Mouse (Mus musculus): ENCODE results near the gene Tapbp. TPM values are rescaled to one million over a fixed set of nuclear protein-coding genes. Genes with fewer than 3 reads are reported as not detected.

Tapbp gene
- 33.7 TPM for polyA plus RNA-seq (2014; fragmentation: Illumina TruSeq; extraction: RNeasy Lipid Tissue Mini Kit (QIAGEN cat#74804))

DNA sequence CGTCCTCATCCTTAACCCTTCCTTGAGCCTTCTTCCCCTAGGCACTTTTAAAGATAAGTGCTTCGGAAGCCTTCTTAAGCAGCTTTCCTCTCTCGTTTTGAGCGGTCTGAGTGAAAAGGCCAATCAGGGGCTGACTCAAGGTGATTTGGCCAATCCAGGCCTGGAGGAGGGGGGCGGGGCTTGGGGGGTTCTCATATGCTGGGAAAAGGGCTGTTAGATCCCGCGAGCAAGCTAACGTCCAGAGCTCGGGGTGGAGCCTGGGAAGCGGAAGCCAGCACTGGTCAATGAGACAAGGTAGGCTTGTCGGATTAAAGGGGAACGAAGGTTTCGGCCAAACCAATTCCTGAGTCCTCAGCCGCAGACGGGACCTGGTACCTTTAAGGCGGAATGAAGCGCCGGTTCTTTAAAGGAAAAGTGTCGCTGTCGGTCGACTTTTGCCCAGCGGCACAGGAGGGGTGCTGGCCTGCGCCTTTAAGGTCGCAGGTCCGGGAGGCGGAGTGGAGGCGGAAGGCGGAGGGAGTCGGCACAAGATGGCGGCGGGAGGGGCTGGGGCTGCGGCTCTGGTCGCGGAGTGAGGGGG lies at the start of gene Tapbp, which contains the start of gene Zbtb22:
TSS of gene Tapbp (plus strand) at position 229 of the 580 bp plus-strand sequence.
TSS of gene Zbtb22 (plus strand) at position 234 of the 580 bp plus-strand sequence.

DNA sequence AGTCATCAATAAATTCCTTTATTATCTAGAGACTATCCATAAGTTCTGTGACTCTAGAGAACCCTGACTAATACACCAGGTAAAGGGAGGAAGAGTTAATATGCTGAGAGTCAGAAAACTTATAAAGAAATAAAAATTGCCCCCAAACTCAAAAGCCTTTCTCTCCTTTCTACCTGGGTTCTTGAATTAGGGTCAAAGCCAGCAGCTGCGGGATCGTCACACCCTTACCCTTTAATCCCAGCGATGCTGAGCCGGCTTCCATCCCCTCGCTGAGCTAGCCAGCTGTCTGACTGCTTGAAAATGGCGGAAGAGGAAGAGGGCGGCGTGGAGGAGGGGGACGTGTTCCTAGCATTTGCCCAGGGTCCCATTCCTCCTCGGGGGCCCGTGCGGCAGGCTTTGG lies 42.2 kb upstream of the Tapbp start, which contains the start of gene Gm7029:
TSS of gene Gm7029 (plus strand) at position 301 of the 400 bp plus-strand sequence.

DNA sequence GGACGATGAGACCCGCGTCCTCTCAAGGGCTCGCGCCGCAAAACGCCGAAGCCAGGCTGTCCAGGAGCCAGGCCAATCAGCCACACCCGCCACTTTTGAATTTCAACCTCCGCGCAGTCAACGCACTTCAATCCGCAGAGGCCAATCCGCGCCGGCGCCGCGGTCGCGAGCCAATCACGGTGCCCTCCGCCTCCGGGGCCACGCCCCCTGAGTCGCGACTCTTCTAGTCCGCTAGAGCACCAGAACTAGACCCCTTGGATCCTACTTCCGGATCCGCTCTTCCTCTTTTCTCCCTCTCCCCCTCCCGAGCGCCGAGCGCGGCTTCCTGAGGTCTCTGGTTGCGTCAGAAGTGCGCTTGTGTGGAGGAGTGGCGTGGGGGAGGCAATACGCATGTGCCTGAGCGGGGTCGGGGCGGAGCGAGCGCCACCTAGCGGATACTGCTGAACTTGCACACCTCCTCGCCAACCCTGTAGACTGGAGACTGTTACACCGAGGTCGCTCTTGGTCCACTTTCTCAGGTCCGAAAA lies 25.1 kb upstream of the Tapbp start, which contains the start of gene Kifc1:
TSS of gene Kifc1 (minus strand) at position 129 of the 527 bp plus-strand sequence.

DNA sequence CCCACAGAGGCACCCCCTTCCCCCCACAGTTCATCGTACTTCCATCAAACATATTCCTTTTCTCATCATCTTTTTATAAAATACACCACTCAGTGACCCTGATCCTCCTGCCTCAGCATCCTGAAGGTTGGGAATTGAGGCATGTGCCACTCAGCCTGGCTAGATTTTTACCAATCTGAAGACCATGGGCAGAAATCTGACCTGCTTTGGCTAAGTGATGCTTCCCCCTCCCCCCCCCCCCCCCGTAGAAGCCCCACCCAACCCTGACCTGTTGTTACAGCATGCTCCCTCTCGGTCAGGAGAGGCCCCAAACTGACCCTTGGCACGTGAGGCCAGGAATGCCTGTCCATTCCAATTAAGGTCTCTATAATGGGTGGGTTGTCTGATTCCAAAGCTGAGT lies 10.9 kb upstream of the Tapbp start, which contains the start of gene Platr17:
TSS of gene Platr17 (plus strand) at position 301 of the 400 bp plus-strand sequence.

DNA sequence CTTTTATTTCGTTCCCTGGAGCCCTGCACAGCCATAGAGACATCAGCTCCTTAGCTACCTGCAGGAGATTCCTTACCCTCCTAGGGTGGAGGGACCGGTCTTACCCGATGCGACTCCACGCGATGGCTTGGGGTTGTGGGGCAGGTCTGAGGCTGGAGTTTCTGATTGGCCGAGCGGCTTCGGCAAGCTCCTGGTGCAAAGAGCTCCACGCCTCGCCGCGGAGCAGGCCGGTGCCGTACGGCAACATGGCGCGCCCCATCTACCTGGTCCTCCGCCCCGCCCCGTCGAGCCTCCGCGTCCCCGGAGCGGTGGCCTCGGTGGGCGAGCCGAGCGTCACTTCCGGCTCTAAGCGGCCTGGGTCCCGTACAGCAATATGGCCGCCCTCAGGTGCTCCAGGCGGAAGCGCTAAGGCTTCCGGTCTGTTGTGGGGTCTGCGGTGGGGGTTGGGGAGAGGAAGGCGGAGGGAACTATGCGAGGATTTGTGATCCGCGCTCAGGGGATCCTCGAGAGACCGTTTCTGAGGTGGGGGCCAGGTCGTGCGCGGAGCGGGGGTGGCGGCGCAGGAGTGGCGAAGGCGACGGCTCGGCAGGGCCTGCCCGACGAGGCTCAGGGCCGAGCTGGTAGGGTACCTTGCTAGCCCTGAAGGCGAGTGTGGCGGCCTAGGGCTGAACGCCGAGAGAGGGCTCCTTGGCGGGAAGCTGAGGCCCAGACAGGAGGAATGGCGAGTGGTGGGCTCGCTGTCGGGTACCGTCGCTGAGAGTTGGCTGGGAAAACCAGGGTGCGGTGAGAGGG lies 6.4 kb upstream of the Tapbp start, which contains the start of gene Daxx:
TSS of gene Daxx (plus strand) at position 338 of the 792 bp plus-strand sequence.

DNA sequence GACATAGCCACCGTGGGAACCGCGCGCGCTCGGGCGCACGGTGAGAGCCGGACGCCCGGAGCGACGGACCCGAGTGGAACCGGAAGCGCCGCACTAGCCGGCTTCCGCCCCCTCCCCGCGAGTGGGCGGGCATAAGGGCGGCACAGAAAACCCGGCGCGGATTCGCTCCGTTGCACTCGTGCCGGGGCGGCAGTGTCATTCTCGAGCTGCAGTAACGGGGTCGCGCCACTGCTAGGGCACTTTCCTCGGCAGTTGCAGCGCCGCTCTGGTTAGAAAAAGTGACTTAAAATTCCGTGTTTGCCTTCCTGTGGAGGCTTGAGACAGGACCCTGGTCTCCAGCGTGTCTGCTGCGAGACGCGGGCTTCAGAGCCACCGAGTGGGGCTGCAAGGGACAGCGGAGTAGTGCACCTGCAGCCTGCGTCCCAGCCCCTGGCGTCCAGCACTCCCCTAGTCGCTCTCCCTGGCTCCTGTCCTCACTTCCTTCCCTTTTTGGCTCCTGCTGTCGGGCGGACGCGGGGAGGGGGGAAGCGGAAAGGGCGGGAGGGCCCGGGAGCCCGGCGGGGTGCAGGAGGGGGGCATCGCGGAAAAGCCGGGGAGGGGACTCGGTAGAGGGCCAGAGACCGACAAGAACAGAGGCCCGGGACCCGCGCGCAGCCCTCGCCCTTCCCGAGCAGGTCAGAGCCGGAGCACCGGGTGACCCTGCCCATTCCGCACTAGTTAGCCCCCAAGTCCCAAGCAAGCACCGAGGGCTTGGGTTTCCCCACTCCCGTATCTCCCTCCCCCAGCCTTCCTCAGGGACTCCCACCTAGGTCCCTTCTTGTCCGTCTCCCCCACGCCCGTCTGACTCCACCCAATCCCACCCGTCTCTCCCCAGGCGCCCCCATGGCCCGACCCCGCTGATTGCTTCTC lies 13.9 kb downstream of the Tapbp start, which contains the start of gene Rgl2:
TSS of gene Rgl2 (plus strand) at position 173 of the 909 bp plus-strand sequence.

DNA sequence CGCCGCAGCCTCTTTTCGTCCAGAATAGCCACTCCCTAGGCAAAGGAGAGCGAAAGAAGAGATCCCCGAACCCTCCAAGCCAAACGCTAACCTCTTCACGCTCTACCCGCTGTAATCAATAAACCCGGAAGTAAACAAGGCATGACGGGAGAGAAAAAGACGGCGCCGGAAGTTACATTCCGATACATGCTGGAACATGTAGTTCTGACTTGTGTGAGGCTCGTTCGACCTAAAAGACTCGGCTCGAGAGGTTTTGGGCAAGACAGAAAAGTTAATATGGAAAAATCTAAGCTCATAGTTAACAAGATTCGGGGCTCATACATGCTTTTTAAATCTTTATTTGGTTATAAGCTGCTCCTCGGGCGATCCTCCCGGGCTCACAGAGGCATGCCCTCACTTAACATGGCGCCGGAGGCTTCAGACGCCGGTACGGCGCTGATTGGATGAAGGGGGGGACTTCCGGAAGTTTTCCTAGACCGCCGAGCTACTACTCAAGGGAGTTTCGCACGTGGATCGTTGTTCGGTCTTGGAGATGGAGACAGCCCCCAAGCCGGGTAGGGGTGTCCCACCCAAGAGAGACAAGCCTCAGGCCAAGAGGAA lies 24.6 kb downstream of the Tapbp start, which contains the start of the genes Pfdn6 and Wdr46:
TSS of gene Pfdn6 (minus strand) at position 138 of the 600 bp plus-strand sequence.
TSS of gene Wdr46 (plus strand) at position 455 of the 600 bp plus-strand sequence.

DNA sequence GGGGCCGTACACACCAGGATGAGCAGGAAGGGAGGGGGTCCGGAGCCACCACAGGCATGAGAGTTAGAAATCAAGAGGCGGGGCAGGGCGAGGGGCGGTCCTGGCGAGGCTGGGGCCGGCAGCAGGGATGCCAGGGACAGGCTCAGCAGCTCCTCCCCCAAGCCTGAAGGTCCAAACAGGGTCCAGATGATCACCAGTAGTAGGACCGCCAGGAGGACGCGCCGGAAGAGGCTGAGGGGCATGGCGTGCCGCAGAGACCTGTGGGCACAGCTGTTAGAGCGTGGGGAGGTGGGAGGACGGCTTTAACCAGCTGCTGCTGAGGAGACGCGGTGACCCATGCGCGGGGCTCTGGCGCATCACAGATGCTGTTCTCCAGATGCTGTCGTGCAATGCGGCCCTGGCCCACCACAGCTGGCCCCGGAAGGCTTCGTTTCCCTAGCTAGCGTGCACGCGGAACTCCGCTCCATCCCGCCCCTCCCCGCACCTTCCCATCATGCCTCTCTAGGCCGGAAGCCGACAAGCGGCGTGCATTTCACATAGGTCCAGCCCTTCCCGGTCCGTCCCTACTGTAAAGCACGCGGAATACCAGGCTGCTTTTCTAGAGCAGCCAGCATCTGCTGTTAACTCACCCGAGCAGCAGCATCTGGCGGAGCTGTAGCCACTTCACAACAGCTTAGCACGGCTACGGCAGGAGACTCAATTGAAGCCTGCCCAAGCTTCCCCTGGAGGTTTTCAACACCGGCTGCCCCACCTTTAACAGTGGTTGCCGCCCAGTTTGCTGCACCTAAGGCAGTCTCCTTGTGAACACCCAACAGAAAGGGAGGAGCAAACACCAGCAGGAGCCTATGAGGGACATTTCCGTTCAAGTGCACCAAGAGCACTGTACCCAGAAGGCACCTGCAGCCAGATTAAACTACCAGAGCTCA lies 35.6 kb downstream of the Tapbp start, which contains the start of gene B3galt4:
TSS of gene B3galt4 (minus strand) at position 468 of the 926 bp plus-strand sequence.

DNA sequence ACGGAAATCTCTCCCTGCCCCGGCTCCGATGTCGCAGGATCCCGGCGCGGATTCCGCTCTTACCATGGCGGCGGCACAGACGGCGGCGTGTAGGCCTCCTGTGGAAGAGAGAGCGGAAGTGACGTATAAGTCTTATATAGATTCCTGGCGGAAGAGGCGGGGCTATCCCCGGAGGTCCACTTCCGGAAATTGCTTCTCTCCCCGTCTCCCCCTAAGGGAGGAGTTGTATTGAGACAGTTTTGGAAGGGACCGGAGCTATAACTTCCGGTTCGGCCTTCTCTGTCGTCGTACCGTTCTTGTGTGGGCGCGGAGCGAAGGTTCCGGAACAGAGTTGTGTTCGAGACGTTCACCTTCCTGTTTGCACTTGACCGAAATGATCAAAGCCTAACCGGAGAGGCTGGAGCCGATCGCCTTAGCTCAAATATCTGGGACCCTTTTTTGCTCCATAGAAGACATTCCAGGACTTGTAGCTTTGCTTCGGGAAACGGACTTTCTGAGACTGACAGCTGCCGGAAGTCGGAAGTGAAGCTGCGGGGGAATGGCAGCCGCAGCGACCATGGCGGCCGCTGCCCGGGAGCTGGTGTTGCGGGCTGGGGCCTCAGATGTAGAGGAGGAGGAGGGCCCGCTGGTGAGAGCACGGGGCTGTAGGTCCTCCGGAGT lies 40.0 kb downstream of the Tapbp start, which contains the start of the genes Vps52 and Rps18:
TSS of gene Vps52 (plus strand) at position 258 of the 660 bp plus-strand sequence.
TSS of gene Rps18 (minus strand) at position 447 of the 660 bp plus-strand sequence.

Other genes with a start within 250 kb of the Tapbp start
- gene Hnrnpm, start 229.0 kb upstream of the Tapbp start, polyA plus RNA-seq (2014; fragmentation: Illumina TruSeq; extraction: RNeasy Lipid Tissue Mini Kit (QIAGEN cat#74804)), result 627 TPM
- 16.3 TPM for gene March2, start 197.2 kb upstream of the Tapbp start, polyA plus RNA-seq (2014; fragmentation: Illumina TruSeq; extraction: RNeasy Lipid Tissue Mini Kit (QIAGEN cat#74804))
- 36.7 TPM for gene Rab11b, start 155.4 kb upstream of the Tapbp start, polyA plus RNA-seq (2014; fragmentation: Illumina TruSeq; extraction: RNeasy Lipid Tissue Mini Kit (QIAGEN cat#74804))
- 5.5 TPM for gene Angptl4, start 134.1 kb upstream of the Tapbp start, polyA plus RNA-seq (2014; fragmentation: Illumina TruSeq; extraction: RNeasy Lipid Tissue Mini Kit (QIAGEN cat#74804))
- gene Kank3, start 105.4 kb upstream of the Tapbp start, polyA plus RNA-seq (2014; fragmentation: Illumina TruSeq; extraction: RNeasy Lipid Tissue Mini Kit (QIAGEN cat#74804)), result 5.6 TPM
- gene Rps28, start 91.3 kb upstream of the Tapbp start, polyA plus RNA-seq (2014; fragmentation: Illumina TruSeq; extraction: RNeasy Lipid Tissue Mini Kit (QIAGEN cat#74804)), result 90.3 TPM
- 14.1 TPM for gene Ndufa7, start 91.3 kb upstream of the Tapbp start, polyA plus RNA-seq (2014; fragmentation: Illumina TruSeq; extraction: RNeasy Lipid Tissue Mini Kit (QIAGEN cat#74804))
- 9.6 TPM for gene Cd320, start 72.8 kb upstream of the Tapbp start, polyA plus RNA-seq (2014; fragmentation: Illumina TruSeq; extraction: RNeasy Lipid Tissue Mini Kit (QIAGEN cat#74804))
- gene Gm7029, start 42.1 kb upstream of the Tapbp start, polyA plus RNA-seq (2014; fragmentation: Illumina TruSeq; extraction: RNeasy Lipid Tissue Mini Kit (QIAGEN cat#74804)), result not detected
- gene Kifc1, start 25.2 kb upstream of the Tapbp start, polyA plus RNA-seq (2014; fragmentation: Illumina TruSeq; extraction: RNeasy Lipid Tissue Mini Kit (QIAGEN cat#74804)), result 4.2 TPM
- gene Platr17, start 10.8 kb upstream of the Tapbp start, polyA plus RNA-seq (2014; fragmentation: Illumina TruSeq; extraction: RNeasy Lipid Tissue Mini Kit (QIAGEN cat#74804)), result not detected
- 6.0 TPM for gene Daxx, start 6.5 kb upstream of the Tapbp start, polyA plus RNA-seq (2014; fragmentation: Illumina TruSeq; extraction: RNeasy Lipid Tissue Mini Kit (QIAGEN cat#74804))
- 1.7 TPM for gene Zbtb22, start within 50 bp of the Tapbp start, polyA plus RNA-seq (2014; fragmentation: Illumina TruSeq; extraction: RNeasy Lipid Tissue Mini Kit (QIAGEN cat#74804))
- gene Rgl2, start 13.6 kb downstream of the Tapbp start, polyA plus RNA-seq (2014; fragmentation: Illumina TruSeq; extraction: RNeasy Lipid Tissue Mini Kit (QIAGEN cat#74804)), result 1.9 TPM
- gene Pfdn6, start 24.4 kb downstream of the Tapbp start, polyA plus RNA-seq (2014; fragmentation: Illumina TruSeq; extraction: RNeasy Lipid Tissue Mini Kit (QIAGEN cat#74804)), result 15.3 TPM
- 0.74 TPM for gene Wdr46, start 24.8 kb downstream of the Tapbp start, polyA plus RNA-seq (2014; fragmentation: Illumina TruSeq; extraction: RNeasy Lipid Tissue Mini Kit (QIAGEN cat#74804))
- gene B3galt4, start 35.6 kb downstream of the Tapbp start, polyA plus RNA-seq (2014; fragmentation: Illumina TruSeq; extraction: RNeasy Lipid Tissue Mini Kit (QIAGEN cat#74804)), result 0.29 TPM
- gene Vps52, start 39.9 kb downstream of the Tapbp start, polyA plus RNA-seq (2014; fragmentation: Illumina TruSeq; extraction: RNeasy Lipid Tissue Mini Kit (QIAGEN cat#74804)), result 3.7 TPM
- gene Rps18, start 40.1 kb downstream of the Tapbp start, polyA plus RNA-seq (2014; fragmentation: Illumina TruSeq; extraction: RNeasy Lipid Tissue Mini Kit (QIAGEN cat#74804)), result 24.9 TPM
- 77.3 TPM for gene H2-K1, start 84.4 kb downstream of the Tapbp start, polyA plus RNA-seq (2014; fragmentation: Illumina TruSeq; extraction: RNeasy Lipid Tissue Mini Kit (QIAGEN cat#74804))
- gene Ring1, start 108.8 kb downstream of the Tapbp start, polyA plus RNA-seq (2014; fragmentation: Illumina TruSeq; extraction: RNeasy Lipid Tissue Mini Kit (QIAGEN cat#74804)), result 1.5 TPM
- not detected for gene H2-Ke6, start 112.2 kb downstream of the Tapbp start, polyA plus RNA-seq (2014; fragmentation: Illumina TruSeq; extraction: RNeasy Lipid Tissue Mini Kit (QIAGEN cat#74804))
- 1.2 TPM for gene Slc39a7, start 115.8 kb downstream of the Tapbp start, polyA plus RNA-seq (2014; fragmentation: Illumina TruSeq; extraction: RNeasy Lipid Tissue Mini Kit (QIAGEN cat#74804))
- gene Rxrb, start 115.9 kb downstream of the Tapbp start, polyA plus RNA-seq (2014; fragmentation: Illumina TruSeq; extraction: RNeasy Lipid Tissue Mini Kit (QIAGEN cat#74804)), result 1.2 TPM
- not detected for gene Col11a2, start 123.5 kb downstream of the Tapbp start, polyA plus RNA-seq (2014; fragmentation: Illumina TruSeq; extraction: RNeasy Lipid Tissue Mini Kit (QIAGEN cat#74804))
- gene H2-Oa, start 176.4 kb downstream of the Tapbp start, polyA plus RNA-seq (2014; fragmentation: Illumina TruSeq; extraction: RNeasy Lipid Tissue Mini Kit (QIAGEN cat#74804)), result not detected
- gene H2-DMa, start 203.6 kb downstream of the Tapbp start, polyA plus RNA-seq (2014; fragmentation: Illumina TruSeq; extraction: RNeasy Lipid Tissue Mini Kit (QIAGEN cat#74804)), result not detected
- 266 TPM for gene Brd2, start 206.7 kb downstream of the Tapbp start, polyA plus RNA-seq (2014; fragmentation: Illumina TruSeq; extraction: RNeasy Lipid Tissue Mini Kit (QIAGEN cat#74804))
- gene H2-DMb2, start 227.4 kb downstream of the Tapbp start, polyA plus RNA-seq (2014; fragmentation: Illumina TruSeq; extraction: RNeasy Lipid Tissue Mini Kit (QIAGEN cat#74804)), result 1.1 TPM
- 5.0 TPM for gene H2-DMb1, start 237.2 kb downstream of the Tapbp start, polyA plus RNA-seq (2014; fragmentation: Illumina TruSeq; extraction: RNeasy Lipid Tissue Mini Kit (QIAGEN cat#74804))